Mouse (Mus musculus): Measurements from ENCODE around the gene Fsip1. TPM values are rescaled to one million over a fixed set of nuclear protein-coding genes. Genes with fewer than 3 reads are reported as not detected.

Gene Fsip1
- total RNA-seq, 2 experiments from 2014 or later: 0.81 to 1.3 TPM

DNA sequence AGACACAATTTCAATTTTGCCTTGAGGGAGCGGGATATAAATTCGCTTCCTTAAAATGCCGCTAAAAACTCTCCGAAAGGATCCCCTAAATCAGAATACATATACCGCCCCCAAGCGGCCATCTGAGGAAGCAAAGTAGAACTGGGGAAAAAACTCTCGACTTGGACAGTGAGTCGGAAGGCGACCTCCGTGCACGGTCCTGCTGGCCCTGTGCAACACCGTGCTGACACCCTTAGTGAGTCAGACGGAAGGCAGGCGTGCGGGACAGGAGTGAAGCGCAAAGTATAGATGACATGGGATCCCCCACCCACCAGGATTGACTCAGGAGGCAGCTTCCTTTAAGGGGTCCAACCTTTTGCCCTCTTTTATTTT lies 145.7 kb downstream of the Fsip1 start:
- DNase-seq (ENCODE audit: low spot score in 2 of 2): peak; percentile 86 to 91

DNA sequence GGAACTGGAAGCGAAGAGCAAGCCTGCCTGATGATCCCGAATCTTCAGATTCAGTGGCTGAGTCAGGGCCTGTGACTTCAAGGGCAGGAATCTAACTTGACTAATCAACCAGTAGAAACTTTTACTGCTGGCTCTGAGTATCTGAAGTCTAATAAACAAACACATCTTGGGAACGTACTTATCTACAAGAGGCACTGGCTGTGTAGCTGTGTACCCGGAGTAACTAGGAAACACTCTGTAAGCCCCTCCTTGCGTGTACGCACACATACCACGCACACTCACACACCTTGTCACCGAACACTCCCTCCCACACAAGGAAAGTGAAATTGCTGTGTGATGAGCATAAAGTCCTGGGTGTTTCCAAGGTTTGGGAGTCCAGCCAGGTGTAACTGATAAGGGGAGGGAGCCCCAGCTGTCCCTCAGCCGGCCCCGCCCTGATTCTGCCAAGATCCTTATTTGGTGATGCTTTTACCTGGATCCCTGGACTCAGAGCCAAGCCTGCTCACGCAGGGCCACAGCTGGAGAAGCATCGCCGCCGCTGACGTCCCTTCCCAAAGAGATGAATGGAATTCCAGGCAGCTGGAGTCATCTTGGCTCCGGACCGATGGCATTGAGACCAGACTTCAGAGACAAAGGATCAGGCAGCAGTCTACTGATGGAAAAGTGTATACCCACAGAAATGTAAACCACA lies 146.4 kb downstream of the Fsip1 start:
- no peak for DNase-seq (ENCODE audit: low spot score in 2 of 2)

DNA sequence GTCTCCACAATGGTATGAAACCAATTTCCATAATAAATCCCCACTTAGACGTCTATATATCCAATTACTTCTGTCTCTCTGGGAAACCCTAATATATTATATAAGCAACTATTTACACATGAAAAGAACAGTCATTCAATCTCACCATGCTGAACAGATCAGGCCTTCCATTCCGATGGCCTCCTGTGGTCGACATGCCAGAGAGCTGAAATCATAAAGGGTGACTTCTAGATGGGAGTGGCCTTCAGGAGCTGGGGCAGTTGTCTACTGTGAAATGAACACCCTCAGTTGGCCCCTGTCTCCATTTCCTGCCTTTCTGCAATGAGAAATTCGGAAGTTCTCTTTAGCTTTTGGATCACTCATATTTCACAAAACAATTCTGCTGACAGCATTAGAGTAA lies 154.6 kb downstream of the Fsip1 start:
- no peak for DNase-seq (ENCODE audit: low spot score in 2 of 2)

DNA sequence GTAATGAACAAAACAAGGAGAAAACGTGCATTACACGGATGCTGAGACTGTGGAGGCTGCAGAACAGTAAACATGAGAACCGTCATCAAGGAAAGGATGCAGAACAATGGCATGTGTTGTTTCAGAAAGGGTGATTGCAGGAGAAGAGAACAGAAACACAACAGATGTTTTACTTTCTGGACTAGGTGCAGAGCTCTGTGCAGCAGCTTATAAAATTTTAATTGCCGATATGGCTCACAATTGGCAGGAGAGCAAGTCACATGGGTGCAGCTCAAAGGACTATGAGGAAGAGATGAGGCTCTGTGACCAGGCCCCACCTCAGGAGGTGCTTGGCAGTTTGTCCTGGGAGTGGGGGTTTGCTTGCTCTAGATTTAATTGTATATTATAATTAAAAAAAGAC lies 157.7 kb downstream of the Fsip1 start:
- no peak for DNase-seq (ENCODE audit: low spot score in 2 of 2)

DNA sequence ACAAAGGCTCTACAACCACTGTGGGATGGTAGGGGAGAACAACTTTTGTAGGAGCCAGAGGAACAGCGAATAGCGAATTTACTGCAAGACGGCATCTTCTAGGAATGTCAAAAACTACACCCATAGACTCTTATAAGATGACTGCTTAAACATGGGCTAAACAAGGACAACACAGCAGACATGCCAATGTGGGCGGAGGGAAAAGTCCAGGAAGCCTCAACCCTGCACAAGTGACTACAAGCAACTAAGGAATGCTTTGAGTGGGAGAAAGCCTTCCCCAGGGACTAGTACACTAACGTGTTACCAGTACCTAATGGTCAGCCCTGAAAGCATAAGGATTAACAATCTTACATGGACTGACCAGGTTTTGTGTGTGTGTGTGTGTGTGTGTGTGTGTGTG lies 165.5 kb downstream of the Fsip1 start:
- DNase-seq (ENCODE audit: low spot score in 2 of 2): no peak

DNA sequence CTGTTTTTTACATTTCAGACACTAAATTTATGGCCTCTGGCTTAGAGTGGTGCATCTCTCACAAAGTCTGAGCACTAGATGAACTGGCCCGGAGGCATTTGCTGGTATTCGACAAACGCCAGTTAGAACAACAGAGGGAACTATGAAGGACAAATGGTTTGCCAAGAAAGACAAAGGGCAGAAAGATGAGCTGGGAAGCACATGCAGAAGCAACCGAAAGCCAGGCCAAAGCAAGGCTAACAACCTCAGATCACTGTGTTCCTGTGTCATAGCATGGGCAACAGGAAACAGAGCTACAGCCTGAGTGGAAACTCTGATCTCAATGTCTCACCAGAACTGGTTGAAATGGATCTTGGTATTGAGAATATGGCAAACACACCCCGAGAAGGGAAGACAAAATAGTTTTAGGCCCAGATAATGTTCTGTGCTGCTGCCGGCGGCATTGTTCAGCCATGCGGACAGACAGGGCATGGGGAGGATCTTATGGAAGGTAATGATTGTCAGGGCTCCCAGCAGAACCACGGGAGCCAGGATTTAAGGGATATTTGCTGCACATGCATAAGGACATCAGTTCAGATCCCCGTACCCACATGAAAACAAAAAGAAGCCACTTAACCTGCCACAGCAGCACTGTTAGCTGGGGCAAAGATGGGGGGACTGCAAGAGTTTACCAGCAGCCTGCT lies 169.6 kb downstream of the Fsip1 start:
- DNase-seq (ENCODE audit: low spot score in 2 of 2): no peak

DNA sequence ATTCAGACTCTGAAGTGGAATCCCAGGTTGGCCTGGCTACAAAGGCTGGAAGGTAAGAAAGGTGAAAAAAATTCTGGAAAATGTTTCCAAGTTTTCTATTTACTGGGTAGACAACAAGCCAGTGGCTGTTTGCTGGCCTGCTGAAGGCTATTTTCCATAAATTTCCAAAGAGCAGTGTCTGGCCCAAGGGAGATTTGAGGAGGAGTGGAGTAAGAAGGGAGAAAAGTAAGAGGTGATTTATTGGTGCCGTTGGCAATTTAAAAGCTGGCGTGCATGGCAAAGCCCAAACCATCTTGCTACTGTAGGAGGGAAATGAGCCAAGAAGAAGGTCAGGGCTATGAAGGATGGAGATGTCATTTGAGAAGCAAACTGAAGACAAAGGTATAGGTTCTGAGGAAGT lies 171.1 kb downstream of the Fsip1 start:
- DNase-seq (ENCODE audit: low spot score in 2 of 2): no peak

DNA sequence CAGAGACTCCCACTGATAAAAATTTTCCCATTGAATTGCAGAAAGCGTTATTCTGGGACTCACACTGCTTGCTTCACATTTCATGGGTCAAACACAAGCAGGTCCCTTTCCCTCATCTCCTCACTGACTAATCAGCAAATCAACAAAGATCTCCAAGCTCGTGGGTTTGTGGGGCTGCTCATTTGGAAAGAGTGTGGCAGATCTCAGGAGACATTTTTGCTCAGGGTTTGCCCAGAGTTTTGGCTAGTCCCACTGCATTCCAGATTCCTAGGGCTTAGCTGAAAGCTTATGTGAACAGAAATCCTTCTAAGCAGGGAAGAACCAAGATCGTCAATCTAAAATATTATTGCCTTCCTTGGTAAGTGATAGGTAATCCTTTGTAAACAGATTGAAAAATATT lies 172.1 kb downstream of the Fsip1 start:
- DNase-seq (ENCODE audit: low spot score in 2 of 2): no peak

DNA sequence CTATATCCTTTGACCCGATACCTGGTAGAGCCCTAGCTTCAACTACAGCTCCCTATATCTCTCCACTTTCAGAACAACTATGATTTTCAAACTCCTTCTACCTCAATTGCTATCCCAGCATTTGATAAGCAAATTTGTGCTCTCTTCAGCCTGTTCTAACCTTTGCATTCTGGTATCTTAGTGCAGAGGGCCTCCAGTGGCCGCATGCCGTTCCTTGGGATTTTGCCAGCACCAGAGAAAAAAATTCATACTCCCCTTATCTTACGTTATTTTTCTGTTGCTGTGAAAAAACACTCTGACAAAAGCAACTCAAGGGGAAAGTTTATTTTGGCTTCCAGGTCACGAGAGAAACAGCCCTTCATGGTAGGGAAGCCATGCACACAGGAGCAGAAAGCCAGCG lies 173.1 kb downstream of the Fsip1 start:
- DNase-seq (ENCODE audit: low spot score in 2 of 2): no peak

DNA sequence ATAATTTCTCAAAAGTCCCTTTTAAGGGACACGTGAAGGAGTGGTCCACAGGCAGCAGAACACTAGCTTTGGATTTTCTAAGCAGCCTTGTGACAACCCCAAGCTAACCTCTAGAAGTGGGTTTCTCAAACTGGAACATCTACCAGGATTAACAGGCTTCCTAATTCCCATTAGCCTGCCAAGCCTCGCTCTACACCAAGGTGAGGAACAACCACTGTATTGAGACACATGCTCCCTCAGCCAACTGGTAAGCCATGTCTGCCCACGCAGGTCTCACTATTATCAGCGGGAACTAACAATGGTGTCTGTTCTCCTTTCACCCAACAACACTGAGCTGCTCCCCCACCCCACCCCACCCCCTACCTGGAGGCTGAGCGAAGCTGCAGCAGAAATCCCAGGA lies 175.2 kb downstream of the Fsip1 start:
- DNase-seq (ENCODE audit: low spot score in 2 of 2): no peak

Small RNAs within 50 kb of the gene (microRNA-seq; reads per million reads assigned to microRNA genes)
- 0 reads per million in 2 experiments for gene Gm22800

Other genes starting within 250 kb of the Fsip1 start
- 1 to 10 TPM; 3.3 to 4.2 TPM for gene Thbs1, start 145.1 kb downstream of the Fsip1 start, total RNA-seq (2021)
- gene Gpr176, start 116.5 kb upstream of the Fsip1 start, total RNA-seq (2021): 10 to 100 TPM; 14.0 to 14.4 TPM
- gene Eif2ak4, start 131.7 kb upstream of the Fsip1 start, total RNA-seq (2021): 10 to 100 TPM; 24.5 to 26.9 TPM
- gene Srp14, start 222.7 kb upstream of the Fsip1 start, total RNA-seq (2021): 100 to 1,000 TPM; 169 to 184 TPM